Mouse (Mus musculus): ENCODE data around the gene Prps1. TPM values are rescaled to one million over a fixed set of nuclear protein-coding genes. Genes with fewer than 3 reads are reported as not detected.

Gene Prps1
- 67.3 and 68.8 TPM in 2 replicates for polyA plus RNA-seq (2015; fragmentation: Nextera tagmentation; extraction: Ambion mirVana)

DNA sequence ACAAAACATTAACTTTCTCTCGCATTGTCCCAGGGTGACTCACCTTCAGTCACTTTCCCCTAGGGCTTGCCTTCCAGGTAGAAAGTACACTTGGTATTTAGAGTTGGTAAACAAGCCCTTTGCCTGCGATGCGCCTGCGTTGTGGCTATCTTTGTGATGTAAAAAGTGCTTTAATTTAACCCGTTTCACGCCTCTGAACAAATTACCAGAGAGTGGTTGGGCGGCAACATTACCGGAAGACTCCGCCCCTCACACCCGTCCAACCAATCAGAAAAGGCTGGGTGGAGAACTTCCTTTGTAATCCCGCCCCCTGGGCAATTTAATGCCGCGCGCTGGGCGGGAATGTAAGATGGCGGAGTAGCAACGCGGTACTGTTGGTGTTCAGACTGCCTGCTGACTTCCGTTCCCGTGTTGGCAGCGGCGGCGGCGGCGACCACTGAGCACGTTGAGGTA, at the start of gene Prps1:
Prps1 (plus strand) TSS at position 335 of the 453 bp plus-strand sequence.
- ATAC-seq (replicated peaks) = peak; percentile 97
- H3K27me3 ChIP-seq = no peaks in the 10 kb centered on the region
- no peak within 1 kb of the TSS for H3K27ac ChIP-seq (replicated peaks)
- H3K9me3 ChIP-seq = no peaks in the 10 kb centered on the region
- peak within 1 kb of the TSS; percentile 50 for H3K4me2 ChIP-seq (replicated peaks)
- H3K9ac ChIP-seq (replicated peaks) = peak within 1 kb of the TSS; percentile 60
- 19% methylated on average over 26 of the region's 26 CpGs for WGBS
- peaks cover 3% of the 10 kb centered on the region; the same call in 1 of the 2 replicates for H3K4me1 ChIP-seq
- no peaks in the 10 kb centered on the region for H3K36me3 ChIP-seq
- H3K4me3 ChIP-seq = peak within 1 kb of the TSS; percentile 59

DNA sequence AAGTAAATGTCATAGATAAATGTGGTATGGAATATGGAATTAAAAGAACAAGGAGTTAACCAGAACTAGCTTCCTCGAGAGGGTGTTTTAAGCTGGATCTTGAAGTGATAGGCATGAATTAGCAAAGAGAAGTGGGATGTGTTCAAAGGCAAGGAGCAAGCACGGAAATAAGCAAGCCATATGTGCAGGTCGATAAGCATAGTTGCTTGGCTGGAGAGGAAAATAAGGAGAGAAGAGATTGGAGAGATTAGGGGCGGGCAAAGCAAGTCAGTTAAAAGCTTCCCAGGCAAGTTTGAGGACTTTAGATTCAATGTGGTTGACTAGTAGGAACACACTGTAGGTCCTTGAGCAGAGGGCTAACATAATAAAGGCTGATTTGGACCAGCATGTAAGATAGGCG, 48.8 kb upstream of the Prps1 start:
- Histone ChIP-seq H3K9me3 (no peaks in the 10 kb centered on the region), H3K36me3 (no peaks in the 10 kb centered on the region), H3K9ac (replicated peaks) (no peak overlapping the region), H3K4me2 (replicated peaks) (no peak overlapping the region), H3K4me1 (no peaks in the 10 kb centered on the region), H3K27ac (replicated peaks) (no peak overlapping the region), H3K4me3 (no peak overlapping the region), H3K27me3 (no peaks in the 10 kb centered on the region)
- no peak for ATAC-seq (replicated peaks)
- WGBS = 82% methylated on average over 5 of the region's 5 CpGs

DNA sequence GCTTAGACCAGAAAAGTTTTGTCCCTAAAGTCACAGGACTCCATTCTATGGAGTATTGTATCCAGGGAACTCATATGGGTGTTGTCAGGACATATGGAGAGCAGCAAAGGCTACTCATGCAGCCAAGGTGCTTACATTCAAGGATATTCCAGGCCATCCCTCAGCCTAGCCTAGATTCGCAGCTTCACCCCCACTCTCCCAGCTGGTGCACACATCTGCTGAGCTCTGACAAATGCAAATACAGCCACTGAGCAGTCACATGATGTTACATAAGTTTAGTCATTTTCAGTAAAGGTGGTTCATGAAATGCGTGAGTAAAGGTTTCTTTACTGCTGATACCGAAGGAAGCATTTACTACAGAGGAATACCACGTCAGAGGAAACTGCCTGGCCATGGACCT, 37.9 kb upstream of the Prps1 start:
- no peak for ATAC-seq (replicated peaks)
- H3K4me1 ChIP-seq = no peaks in the 10 kb centered on the region
- H3K4me3 ChIP-seq = no peak overlapping the region
- WGBS = 81% methylated on average over 4 of the region's 4 CpGs
- H3K27me3 ChIP-seq = no peaks in the 10 kb centered on the region
- H3K9me3 ChIP-seq = no peaks in the 10 kb centered on the region
- no peak overlapping the region for H3K4me2 ChIP-seq (replicated peaks)
- no peak overlapping the region for H3K27ac ChIP-seq (replicated peaks)
- H3K9ac ChIP-seq (replicated peaks) = no peak overlapping the region
- no peaks in the 10 kb centered on the region for H3K36me3 ChIP-seq

DNA sequence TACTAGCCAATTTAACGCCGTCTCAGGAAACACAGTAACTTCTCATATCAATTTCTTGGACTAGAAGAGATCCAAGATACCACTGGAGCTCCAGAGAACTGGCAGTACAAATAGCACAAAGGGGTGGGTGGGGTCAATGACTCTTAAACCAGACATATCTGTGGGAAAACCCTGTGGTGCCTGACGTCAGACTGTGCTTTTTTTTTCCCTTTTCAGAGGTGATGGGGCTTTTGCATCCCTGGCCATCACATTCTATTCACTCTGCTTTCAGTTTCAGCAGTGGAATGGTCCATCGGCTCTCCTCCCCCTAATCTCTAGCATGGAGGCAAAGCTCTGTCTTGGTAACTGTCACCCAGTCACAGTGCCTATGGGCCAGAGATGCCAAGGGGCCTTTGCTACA, 29.3 kb upstream of the Prps1 start:
- no peaks in the 10 kb centered on the region for H3K36me3 ChIP-seq
- no peaks in the 10 kb centered on the region for H3K4me1 ChIP-seq
- H3K27me3 ChIP-seq = no peaks in the 10 kb centered on the region
- H3K4me3 ChIP-seq = no peak overlapping the region
- no peak overlapping the region for H3K4me2 ChIP-seq (replicated peaks)
- ATAC-seq (replicated peaks) = no peak
- H3K9me3 ChIP-seq = no peaks in the 10 kb centered on the region
- no peak overlapping the region for H3K9ac ChIP-seq (replicated peaks)
- H3K27ac ChIP-seq (replicated peaks) = no peak overlapping the region
- 65% methylated on average over 4 of the region's 4 CpGs for WGBS

DNA sequence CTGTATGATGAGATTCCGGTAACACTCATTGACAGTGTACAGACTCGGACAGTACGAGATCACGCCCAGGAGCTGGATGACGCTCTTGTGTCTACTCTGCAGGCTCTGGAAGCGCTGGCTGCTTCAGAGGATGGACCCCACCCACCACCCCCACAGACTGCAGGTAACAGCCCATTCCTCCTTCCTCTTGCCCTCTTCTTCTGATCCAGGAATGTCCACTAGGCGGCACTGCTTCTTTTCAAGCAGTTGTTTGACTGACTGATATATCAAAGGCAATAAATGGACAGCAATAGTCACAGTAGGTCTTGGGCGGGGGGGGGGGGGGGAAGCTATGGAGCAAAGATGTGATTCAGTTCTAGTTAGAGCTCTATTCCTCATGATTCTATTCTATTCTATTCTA, 28.2 kb upstream of the Prps1 start:
- 76% methylated on average over 7 of the region's 8 CpGs for WGBS
- no peak for ATAC-seq (replicated peaks)
- H3K9me3 ChIP-seq = no peaks in the 10 kb centered on the region

DNA sequence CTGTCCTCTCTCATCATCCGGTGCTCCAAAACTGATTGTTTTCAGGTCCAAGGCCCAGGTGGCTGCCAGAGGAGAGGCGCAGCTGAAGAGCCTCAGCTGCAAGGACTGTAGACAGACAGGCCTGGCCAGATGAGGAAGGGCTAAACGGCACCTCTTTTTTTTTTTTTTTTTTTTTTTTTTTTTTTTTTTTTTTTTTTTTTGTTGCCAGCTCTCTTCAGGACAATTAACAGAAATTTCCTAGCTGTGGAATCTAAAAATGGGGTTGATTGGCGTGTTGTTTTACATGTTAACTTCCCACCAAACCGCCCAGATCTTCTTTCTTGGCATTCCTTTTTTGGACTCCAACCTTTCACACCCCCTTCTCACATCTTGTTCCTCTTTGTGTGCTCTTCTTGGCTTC, 26.4 kb upstream of the Prps1 start:
- 64% methylated on average over 4 of the region's 5 CpGs for WGBS
- H3K4me1 ChIP-seq = no peaks in the 10 kb centered on the region
- H3K4me2 ChIP-seq (replicated peaks) = no peak overlapping the region
- no peak overlapping the region for H3K27ac ChIP-seq (replicated peaks)
- no peak for ATAC-seq (replicated peaks)
- no peaks in the 10 kb centered on the region for H3K27me3 ChIP-seq
- no peak overlapping the region for H3K9ac ChIP-seq (replicated peaks)
- no peak overlapping the region for H3K4me3 ChIP-seq
- no peaks in the 10 kb centered on the region for H3K9me3 ChIP-seq
- no peaks in the 10 kb centered on the region for H3K36me3 ChIP-seq

More for the DNA sequence above, 28.2 kb upstream of the Prps1 start:
- Histone ChIP-seq H3K9ac (replicated peaks) (no peak overlapping the region), H3K4me2 (replicated peaks) (no peak overlapping the region), H3K36me3 (no peaks in the 10 kb centered on the region), H3K27ac (replicated peaks) (no peak overlapping the region), H3K27me3 (no peaks in the 10 kb centered on the region), H3K4me1 (no peaks in the 10 kb centered on the region), H3K4me3 (no peak overlapping the region)

DNA sequence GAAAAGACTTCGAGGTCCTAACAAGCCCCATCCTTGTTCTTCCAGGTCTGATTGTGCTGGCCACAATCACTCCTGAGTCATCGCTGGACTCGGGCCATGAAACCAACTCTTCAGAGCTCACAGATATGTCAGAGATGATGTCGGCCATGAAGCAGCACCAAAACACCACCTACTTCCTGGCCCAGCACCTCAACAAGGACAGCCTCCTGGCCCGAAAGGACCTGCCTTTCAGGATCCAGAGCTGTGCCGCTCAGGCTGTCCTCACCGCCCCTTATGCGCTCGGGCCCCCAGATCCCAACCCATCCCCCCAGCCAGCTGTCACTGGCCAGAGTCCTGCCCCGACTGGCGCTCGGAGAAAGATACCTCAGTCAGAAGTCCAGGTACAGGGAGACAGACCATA, 25.9 kb upstream of the Prps1 start:
- Histone ChIP-seq H3K27ac (replicated peaks) (no peak overlapping the region), H3K4me1 (no peaks in the 10 kb centered on the region), H3K27me3 (no peaks in the 10 kb centered on the region), H3K4me3 (no peak overlapping the region), H3K9me3 (no peaks in the 10 kb centered on the region), H3K4me2 (replicated peaks) (no peak overlapping the region), H3K9ac (replicated peaks) (no peak overlapping the region), H3K36me3 (no peaks in the 10 kb centered on the region)
- WGBS = 89% methylated on average over 12 of the region's 12 CpGs
- ATAC-seq (replicated peaks) = no peak

DNA sequence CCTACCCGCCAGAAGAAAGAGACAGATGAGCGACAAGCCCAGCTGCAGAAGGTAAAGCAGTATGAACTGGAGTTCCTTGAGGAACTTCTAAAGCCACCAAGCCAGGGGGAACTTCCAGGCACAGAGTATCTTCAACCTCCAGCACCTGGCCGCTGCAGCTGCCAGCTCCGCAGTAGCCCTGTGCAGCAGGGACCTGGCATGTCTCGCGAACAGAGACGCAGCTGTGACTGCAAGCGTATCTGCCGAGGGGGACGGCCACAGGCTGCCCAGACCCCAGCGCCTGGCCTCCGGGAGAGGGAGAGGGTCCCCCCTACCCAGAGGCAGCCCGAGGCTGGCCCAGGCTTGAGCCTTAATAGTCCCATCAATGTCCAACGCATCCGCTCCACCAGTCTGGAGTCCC, 24.4 kb upstream of the Prps1 start:
- Histone ChIP-seq H3K9ac (replicated peaks) (no peak overlapping the region), H3K27ac (replicated peaks) (no peak overlapping the region), H3K4me2 (replicated peaks) (no peak overlapping the region), H3K9me3 (no peaks in the 10 kb centered on the region), H3K27me3 (no peaks in the 10 kb centered on the region), H3K4me3 (no peak overlapping the region), H3K4me1 (no peaks in the 10 kb centered on the region), H3K36me3 (no peaks in the 10 kb centered on the region)
- 91% methylated on average over 15 of the region's 15 CpGs for WGBS
- ATAC-seq (replicated peaks) = no peak

DNA sequence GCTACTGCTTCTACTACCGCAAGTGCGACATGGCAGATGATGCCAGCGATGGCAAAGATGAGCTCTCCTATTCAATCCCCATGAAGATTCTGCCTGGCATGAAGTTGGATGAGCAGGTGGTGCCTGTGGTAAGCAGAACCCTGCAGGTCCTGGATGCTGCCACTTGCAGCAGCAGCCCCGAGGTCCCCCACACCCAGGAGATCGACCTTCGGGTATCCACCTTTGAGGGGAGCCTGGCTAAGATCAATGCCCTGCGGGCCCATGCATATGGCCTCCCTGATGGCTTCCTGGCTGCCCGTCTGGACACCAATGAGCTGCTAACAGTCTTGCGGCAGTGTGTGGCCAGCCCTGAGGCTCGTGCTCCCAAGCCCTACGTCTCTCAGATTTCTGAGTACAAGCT, 23.6 kb upstream of the Prps1 start:
- H3K36me3 ChIP-seq = no peaks in the 10 kb centered on the region
- no peaks in the 10 kb centered on the region for H3K9me3 ChIP-seq

DNA sequence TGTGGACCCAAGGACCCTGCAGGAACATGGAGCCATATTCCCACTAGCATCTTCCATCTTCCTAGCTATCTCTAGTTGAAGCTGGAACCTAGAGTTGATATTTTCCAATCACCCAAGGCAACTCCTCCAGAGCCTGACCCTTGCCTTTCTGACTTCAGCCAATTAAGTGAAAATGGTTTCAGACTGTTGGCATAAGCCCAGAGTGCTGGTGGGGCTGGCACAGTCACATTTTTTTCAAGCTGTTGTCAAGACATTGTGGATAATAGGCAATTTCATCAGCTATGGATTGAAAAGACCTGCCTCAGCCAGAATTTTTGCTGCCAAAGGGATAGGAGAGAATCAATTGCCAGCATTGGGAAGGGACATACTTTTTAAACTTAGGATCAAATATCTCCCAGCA, 18.5 kb upstream of the Prps1 start:
- Histone ChIP-seq H3K36me3 (no peaks in the 10 kb centered on the region), H3K4me1 (no peaks in the 10 kb centered on the region), H3K27ac (replicated peaks) (no peak overlapping the region), H3K9me3 (no peaks in the 10 kb centered on the region), H3K4me2 (replicated peaks) (no peak overlapping the region), H3K4me3 (no peak overlapping the region), H3K9ac (replicated peaks) (no peak overlapping the region), H3K27me3 (no peaks in the 10 kb centered on the region)
- no peak for ATAC-seq (replicated peaks)

More for the DNA sequence above, 23.6 kb upstream of the Prps1 start:
- Histone ChIP-seq H3K27me3 (no peaks in the 10 kb centered on the region), H3K27ac (replicated peaks) (no peak overlapping the region), H3K4me2 (replicated peaks) (no peak overlapping the region), H3K4me1 (no peaks in the 10 kb centered on the region), H3K9ac (replicated peaks) (no peak overlapping the region), H3K4me3 (no peak overlapping the region)
- WGBS = 92% methylated on average over 11 of the region's 11 CpGs
- no peak for ATAC-seq (replicated peaks)

DNA sequence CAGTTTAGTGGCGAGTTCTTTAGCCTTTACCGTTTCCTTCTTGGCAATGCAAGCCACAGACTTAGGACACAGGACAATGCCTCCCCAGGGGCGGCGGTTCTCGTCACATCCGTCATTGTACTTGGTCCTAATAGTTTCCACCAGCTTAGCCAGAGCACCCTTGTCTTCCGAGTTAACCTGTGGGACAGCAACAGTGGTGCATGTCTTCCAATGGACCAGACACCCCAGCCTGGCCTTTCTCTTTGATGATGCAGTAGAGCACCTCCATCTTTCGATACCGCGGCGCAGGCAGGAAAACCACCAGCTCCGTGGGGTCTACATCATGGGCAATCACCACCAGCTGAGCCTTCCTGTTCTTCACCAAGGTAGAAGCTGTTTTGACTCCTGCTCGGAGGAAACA, 10.9 kb upstream of the Prps1 start:
- Histone ChIP-seq H3K4me2 (replicated peaks) (no peak overlapping the region), H3K4me3 (no peak overlapping the region), H3K27ac (replicated peaks) (no peak overlapping the region), H3K9me3 (no peaks in the 10 kb centered on the region), H3K36me3 (no peaks in the 10 kb centered on the region), H3K4me1 (no peaks in the 10 kb centered on the region), H3K9ac (replicated peaks) (no peak overlapping the region), H3K27me3 (no peaks in the 10 kb centered on the region)
- no peak for ATAC-seq (replicated peaks)
- WGBS = 72% methylated on average over 13 of the region's 13 CpGs

DNA sequence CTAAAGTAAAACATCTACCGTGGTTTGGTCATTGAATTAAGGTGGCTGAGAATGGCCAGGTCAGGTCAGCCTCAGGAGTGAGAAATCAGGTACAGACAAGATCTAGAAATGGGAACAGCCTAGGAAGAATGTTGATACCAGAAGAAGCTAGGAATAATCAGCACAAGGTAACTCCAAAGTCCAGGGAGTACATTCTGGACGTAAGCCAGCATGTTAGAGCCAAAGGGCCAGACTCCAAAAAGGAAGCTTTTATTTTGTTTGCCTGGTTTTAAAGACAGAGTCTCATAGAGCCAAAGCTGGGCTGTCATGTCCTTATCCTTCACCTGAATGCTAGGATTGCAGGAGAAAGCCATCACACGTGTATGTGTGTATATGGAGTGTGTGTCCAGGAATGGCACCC, 6.3 kb upstream of the Prps1 start:
- Histone ChIP-seq H3K27me3 (no peaks in the 10 kb centered on the region), H3K4me1 (no peaks in the 10 kb centered on the region), H3K4me3 (no peak overlapping the region), H3K9ac (replicated peaks) (no peak overlapping the region), H3K4me2 (replicated peaks) (no peak overlapping the region), H3K27ac (replicated peaks) (no peak overlapping the region), H3K36me3 (no peaks in the 10 kb centered on the region), H3K9me3 (no peaks in the 10 kb centered on the region)
- no peak for ATAC-seq (replicated peaks)
- WGBS = 86% methylated on average over 3 of the region's 3 CpGs

DNA sequence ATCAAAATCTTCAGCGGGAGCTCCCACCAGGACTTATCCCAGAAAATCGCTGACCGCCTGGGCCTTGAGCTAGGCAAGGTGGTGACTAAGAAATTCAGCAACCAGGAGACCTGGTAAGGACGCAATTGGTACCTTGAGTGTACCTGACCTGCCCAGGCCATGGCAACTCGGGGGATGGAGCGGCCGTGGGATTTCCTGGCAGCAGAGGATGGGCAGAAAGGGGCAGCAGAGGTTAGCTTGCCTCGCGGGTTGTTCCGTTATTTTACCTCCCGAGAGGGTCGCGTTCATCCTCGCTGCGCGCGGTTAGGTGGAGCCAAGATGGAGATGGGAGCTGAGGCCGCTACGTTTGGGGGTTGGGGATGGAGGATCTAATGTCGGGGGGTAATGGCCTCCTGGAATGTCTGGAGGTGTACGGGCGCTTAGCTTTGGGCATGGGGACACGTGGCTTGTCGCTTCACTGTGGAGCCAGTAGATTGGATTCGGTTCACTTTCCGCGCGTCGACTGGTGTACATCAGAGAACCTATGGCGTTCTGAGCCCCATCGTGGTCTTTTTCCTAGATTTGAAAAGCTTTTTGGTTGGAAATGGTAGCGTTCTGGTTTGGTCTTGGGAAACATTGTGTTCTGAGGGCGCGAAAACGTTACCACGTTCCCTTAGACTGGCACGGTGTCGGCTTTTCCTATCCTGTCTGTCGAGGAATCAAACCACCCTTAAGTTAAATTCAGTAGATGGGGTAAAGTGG, 508 bp downstream of the Prps1 start:
- Histone ChIP-seq H3K36me3 (no peaks in the 10 kb centered on the region), H3K9me3 (no peaks in the 10 kb centered on the region), H3K27me3 (no peaks in the 10 kb centered on the region), H3K9ac (replicated peaks) (peak overlapping the region; percentile 60), H3K4me1 (peaks cover 3% of the 10 kb centered on the region; the same call in 1 of the 2 replicates), H3K27ac (replicated peaks) (no peak overlapping the region), H3K4me2 (replicated peaks) (peak overlapping the region; percentile 50), H3K4me3 (peak overlapping the region; percentile 59)
- WGBS = 22% methylated on average over 39 of the region's 39 CpGs
- ATAC-seq (replicated peaks) = peak; percentile 76

All from forebrain, embryonic 15.5 days (tissue).